Mouse (Mus musculus): ENCODE results near the gene Zswim2. TPM values are rescaled to one million over a fixed set of nuclear protein-coding genes. Genes with fewer than 3 reads are reported as not detected.

The Zswim2 gene
- polyA plus RNA-seq, 1 experiment from 2014 or later = not detected

GRCm38 (mm10) chr2:83893701-83894100 is 47.3 kb downstream of the Zswim2 start:
- Histone ChIP-seq H3K27ac (no peak overlapping the region), H3K4me2 (replicated peaks) (no peak overlapping the region), H3K9ac (no peak overlapping the region), H3K27me3 (replicated peaks) (no peaks in the 10 kb centered on the region), H3K4me3 (no peak overlapping the region), H3K4me1 (no peaks in the 10 kb centered on the region), H3K9me3 (no peaks in the 10 kb centered on the region), H3K36me3 (no peaks in the 10 kb centered on the region)
- WGBS = 94% methylated on average over 2 of the region's 2 CpGs
- no peak for ATAC-seq (ENCODE audit: low FRiP score, low read depth)

- 89% methylated on average over 6 of the region's 6 CpGs for WGBS
- Histone ChIP-seq H3K4me2 (replicated peaks) (no peak overlapping the region), H3K4me1 (no peaks in the 10 kb centered on the region), H3K4me3 (no peak overlapping the region), H3K27me3 (replicated peaks) (no peaks in the 10 kb centered on the region), H3K9me3 (no peaks in the 10 kb centered on the region), H3K27ac (no peak overlapping the region), H3K9ac (no peak overlapping the region), H3K36me3 (peaks cover 16% of the 10 kb centered on the region)
- no peak for ATAC-seq (ENCODE audit: low FRiP score, low read depth)
Measured at GRCm38 (mm10) chr2:83883850-83884420, 57.1 kb downstream of the Zswim2 start.

Other genes with a start within 250 kb of the Zswim2 start
- gene Itgav, start 216.8 kb downstream of the Zswim2 start, polyA plus RNA-seq (2016; fragmentation: Nextera tagmentation; extraction: Ambion mirVana) = 46.0 and 47.1 TPM in 2 replicates
- gene Fam171b, start 128.6 kb downstream of the Zswim2 start, polyA plus RNA-seq (2016; fragmentation: Nextera tagmentation; extraction: Ambion mirVana) = 72.6 and 84.1 TPM in 2 replicates
- not detected in 2 replicates for gene Gm13698, start 14.5 kb upstream of the Zswim2 start, polyA plus RNA-seq (2016; fragmentation: Nextera tagmentation; extraction: Ambion mirVana)
- not detected in 2 replicates for gene Gm13693, start 20.3 kb upstream of the Zswim2 start, polyA plus RNA-seq (2016; fragmentation: Nextera tagmentation; extraction: Ambion mirVana)
- gene Gm13695, start 26.1 kb upstream of the Zswim2 start, polyA plus RNA-seq (2016; fragmentation: Nextera tagmentation; extraction: Ambion mirVana) = not detected in 2 replicates
- not detected in 2 replicates for gene Gm13696, start 31.9 kb upstream of the Zswim2 start, polyA plus RNA-seq (2016; fragmentation: Nextera tagmentation; extraction: Ambion mirVana)
- not detected in 2 replicates for gene Gm13694, start 37.7 kb upstream of the Zswim2 start, polyA plus RNA-seq (2016; fragmentation: Nextera tagmentation; extraction: Ambion mirVana)
- not detected in 2 replicates for gene Gm13697, start 43.5 kb upstream of the Zswim2 start, polyA plus RNA-seq (2016; fragmentation: Nextera tagmentation; extraction: Ambion mirVana)
- not detected in 2 replicates for gene Gm13691, start 49.3 kb upstream of the Zswim2 start, polyA plus RNA-seq (2016; fragmentation: Nextera tagmentation; extraction: Ambion mirVana)

Measured in neural tube, embryonic 12.5 days (tissue).